Mouse (Mus musculus) urinary bladder, postnatal 25 days (tissue): ENCODE data around the gene Thbs1.

Experiments used
- DNase-seq: peaks from one replicate; pipeline ENCODE4 v3.0.0; 2022; ENCODE audit warnings: low spot score

Thbs1 gene

GRCm38 (mm10) chr2:118111488-118112131, at the start of gene Thbs1:
Gene Thbs1, plus strand, starts transcription at chr2:118111876.
- peak; percentile 70 for DNase-seq

- no peak for DNase-seq
Observed at GRCm38 (mm10) chr2:118064121-118064764, 47.4 kb upstream of the Thbs1 start.

GRCm38 (mm10) chr2:118066065-118066770, 45.5 kb upstream of the Thbs1 start:
- no peak for DNase-seq

GRCm38 (mm10) chr2:118069975-118070374, 41.7 kb upstream of the Thbs1 start:
- no peak for DNase-seq

- no peak for DNase-seq
Observed at GRCm38 (mm10) chr2:118072811-118073372, 38.8 kb upstream of the Thbs1 start.

- no peak for DNase-seq
Observed at GRCm38 (mm10) chr2:118074030-118074429, 37.6 kb upstream of the Thbs1 start.

- DNase-seq, result no peak
Observed at GRCm38 (mm10) chr2:118075165-118075564, 36.5 kb upstream of the Thbs1 start.

- no peak for DNase-seq
Observed at GRCm38 (mm10) chr2:118079131-118079530, 32.5 kb upstream of the Thbs1 start.

- no peak for DNase-seq
Observed at GRCm38 (mm10) chr2:118081581-118081980, 30.1 kb upstream of the Thbs1 start.

GRCm38 (mm10) chr2:118083652-118084051, 28.0 kb upstream of the Thbs1 start:
- DNase-seq, result no peak

- no peak for DNase-seq
Observed at GRCm38 (mm10) chr2:118084693-118085092, 27.0 kb upstream of the Thbs1 start.

GRCm38 (mm10) chr2:118085647-118086046, 26.0 kb upstream of the Thbs1 start:
- no peak for DNase-seq

GRCm38 (mm10) chr2:118087044-118087726, 24.5 kb upstream of the Thbs1 start:
- no peak for DNase-seq

GRCm38 (mm10) chr2:118091226-118091625, 20.4 kb upstream of the Thbs1 start:
- DNase-seq, result no peak

GRCm38 (mm10) chr2:118099104-118099503, 12.6 kb upstream of the Thbs1 start:
- DNase-seq, result no peak

- no peak for DNase-seq
Observed at GRCm38 (mm10) chr2:118102169-118102568, 9.5 kb upstream of the Thbs1 start.

- DNase-seq, result peak; percentile 50
Observed at GRCm38 (mm10) chr2:118110225-118110915, 1.3 kb upstream of the Thbs1 start.

GRCm38 (mm10) chr2:118111116-118111487, 574 bp upstream of the Thbs1 start:
- DNase-seq, result peak; percentile 87

- no peak for DNase-seq
Observed at GRCm38 (mm10) chr2:118112438-118112837, 762 bp downstream of the Thbs1 start.

- no peak for DNase-seq
Observed at GRCm38 (mm10) chr2:118112846-118113479, 1.3 kb downstream of the Thbs1 start.
